Mouse (Mus musculus): ENCODE results near the gene Slc25a26. TPM values are rescaled to one million over a fixed set of nuclear protein-coding genes. Genes with fewer than 3 reads are reported as not detected.

Slc25a26 gene
- 4.6 TPM for polyA plus RNA-seq (2012; fragmentation: generic; extraction: Trizol)
- long read RNA-seq, experiment 1, partial matches to known transcripts = 1 of 6 reads
- long read RNA-seq, experiment 1, other reads (novel, unspliced or antisense) = 3 of 6 reads
- long read RNA-seq, experiment 2, transcript Slc25a26-201 (10 exons, 1,922 nt) = major isoform, 12 of 15 reads
- long read RNA-seq, experiment 2, partial matches to known transcripts = 0 of 15 reads
- long read RNA-seq, experiment 2, other reads (novel, unspliced or antisense) = 3 of 15 reads

DNA sequence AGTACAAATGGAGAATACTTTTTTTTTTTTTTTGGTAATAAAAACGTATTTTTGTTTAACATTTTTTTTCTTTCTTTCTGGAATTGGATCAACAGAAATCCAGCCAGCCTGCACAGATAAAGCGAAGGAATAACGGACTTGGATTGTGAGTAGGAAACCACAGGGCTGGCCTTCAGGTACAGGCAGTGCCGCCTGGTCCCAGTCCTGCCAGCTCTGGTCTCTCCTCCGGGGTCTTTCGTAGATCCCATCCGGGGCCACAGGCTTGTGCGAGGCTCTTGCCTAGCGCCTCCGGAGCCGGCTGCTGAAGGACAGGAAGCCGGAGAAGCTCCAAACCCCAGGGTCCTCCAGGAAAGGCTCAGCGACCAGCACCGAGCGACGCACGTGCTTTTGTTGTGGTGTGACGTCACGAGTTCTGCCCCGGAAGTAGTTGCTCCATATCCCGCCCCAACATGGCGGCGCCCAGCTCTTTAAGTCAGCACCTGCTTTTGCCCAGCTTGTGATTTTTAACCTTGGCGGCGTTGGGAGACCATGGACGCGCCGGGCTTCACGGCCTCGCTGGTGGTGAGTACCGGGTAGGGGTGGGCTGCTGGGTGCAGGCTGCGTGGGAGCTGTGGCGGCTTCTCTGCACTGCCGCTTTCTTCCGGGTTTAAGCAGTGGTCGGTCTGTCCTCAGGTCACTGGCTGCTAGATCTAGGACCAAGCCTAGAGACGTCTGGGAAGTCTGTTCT lies at the start of gene Slc25a26:
Gene Slc25a26, plus strand, starts transcription at position 435 of the 727 bp plus-strand sequence.
- Histone ChIP-seq H3K4me3 (ENCODE audit: insufficient read depth, poor library complexity, severe bottlenecking) (peak within 1 kb of the TSS; percentile 63), H3K79me3 (ENCODE audit: low read depth) (no peaks in the 10 kb centered on the region)

DNA sequence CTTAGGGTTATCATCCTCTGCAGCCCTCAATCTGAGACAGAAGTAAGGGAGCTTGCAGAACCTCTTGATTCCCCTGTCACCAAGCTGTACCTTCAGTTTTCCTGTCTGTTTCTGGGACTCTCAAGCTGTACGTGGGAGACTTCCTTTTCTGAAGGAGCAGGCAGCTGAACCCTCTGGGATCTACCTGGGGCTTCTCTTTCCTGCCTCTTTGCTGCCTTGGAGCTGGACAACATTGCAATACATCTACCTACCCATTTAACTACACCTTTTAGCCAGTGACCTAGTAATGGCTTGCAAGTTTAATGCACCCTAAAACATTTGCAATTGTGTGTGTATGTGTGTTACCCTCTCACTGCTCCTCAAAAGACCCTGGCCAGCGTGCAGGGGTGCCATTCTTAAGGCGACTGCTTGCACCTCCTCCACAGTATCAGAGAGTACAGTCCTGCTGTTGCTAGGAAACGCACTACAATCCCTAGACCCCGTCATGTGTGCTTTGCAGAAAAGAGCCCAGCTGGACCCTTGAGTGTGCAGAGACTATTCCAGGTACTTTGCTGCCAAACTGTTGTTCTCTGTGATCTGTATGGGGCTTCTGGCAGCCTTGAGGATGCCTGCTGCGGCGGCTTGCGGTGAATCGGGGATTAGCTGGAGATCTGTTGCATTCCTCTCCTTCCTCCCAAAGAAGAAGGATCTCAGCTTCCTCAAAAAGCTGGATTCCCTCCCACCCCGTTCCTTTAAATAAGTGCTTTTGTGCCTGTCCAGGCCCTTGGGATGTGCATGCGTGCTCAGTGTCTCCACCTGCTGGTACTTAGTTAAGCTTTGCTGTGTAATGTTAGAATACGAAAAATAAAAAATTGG lies 35.9 kb upstream of the Slc25a26 start:
- H3ac ChIP-seq (ENCODE audit: control insufficient read depth, insufficient read length, low read depth) = no peak overlapping the region
- no peak for TF ChIP-seq MYOG (IDR thresholded peaks at IDR 0.05; ENCODE audit: control insufficient read depth, extremely low read depth, insufficient read length)
- no peak for TF ChIP-seq MAX (IDR thresholded peaks at IDR 0.05)
- TF ChIP-seq USF1 (IDR thresholded peaks at IDR 0.05; ENCODE audit: low read depth) = no peak
- no peak for TF ChIP-seq FOSL1 (IDR thresholded peaks at IDR 0.05; ENCODE audit: insufficient read depth, low read length, poor library complexity, severe bottlenecking)
- no peak for TF ChIP-seq CEBPB (IDR thresholded peaks at IDR 0.05; ENCODE audit: low read depth)
- TF ChIP-seq CTCF (IDR thresholded peaks at IDR 0.05; ENCODE audit: control insufficient read depth, insufficient read depth, insufficient read length) = no peak
- TF ChIP-seq MYOD1 (IDR thresholded peaks at IDR 0.05; ENCODE audit: control insufficient read depth, insufficient read length, low read depth) = no peak
- H3K27me3 ChIP-seq (ENCODE audit: control insufficient read depth, insufficient read depth, insufficient read length) = no peaks in the 10 kb centered on the region
- no peaks in the 10 kb centered on the region for H3K36me3 ChIP-seq (ENCODE audit: control insufficient read depth, insufficient read depth)
- no peak overlapping the region for H3K4me3 ChIP-seq (ENCODE audit: insufficient read depth, poor library complexity, severe bottlenecking)
- H3K79me2 ChIP-seq (ENCODE audit: control insufficient read depth, insufficient read depth) = no peaks in the 10 kb centered on the region
- no peaks in the 10 kb centered on the region for H3K79me3 ChIP-seq (ENCODE audit: low read depth)

More for the DNA sequence above, at the start of gene Slc25a26:
- TF ChIP-seq MAX (IDR thresholded peaks at IDR 0.05) (peak; percentile 88), USF1 (IDR thresholded peaks at IDR 0.05; ENCODE audit: low read depth) (no peak), CEBPB (IDR thresholded peaks at IDR 0.05; ENCODE audit: low read depth) (no peak)
- Histone ChIP-seq H3K27me3 (ENCODE audit: control insufficient read depth, insufficient read depth, insufficient read length) (no peaks in the 10 kb centered on the region), H3K79me2 (ENCODE audit: control insufficient read depth, insufficient read depth) (no peaks in the 10 kb centered on the region), H3ac (ENCODE audit: control insufficient read depth, insufficient read length, low read depth) (peak within 1 kb of the TSS; percentile 89), H3K36me3 (ENCODE audit: control insufficient read depth, insufficient read depth) (no peaks in the 10 kb centered on the region)

DNA sequence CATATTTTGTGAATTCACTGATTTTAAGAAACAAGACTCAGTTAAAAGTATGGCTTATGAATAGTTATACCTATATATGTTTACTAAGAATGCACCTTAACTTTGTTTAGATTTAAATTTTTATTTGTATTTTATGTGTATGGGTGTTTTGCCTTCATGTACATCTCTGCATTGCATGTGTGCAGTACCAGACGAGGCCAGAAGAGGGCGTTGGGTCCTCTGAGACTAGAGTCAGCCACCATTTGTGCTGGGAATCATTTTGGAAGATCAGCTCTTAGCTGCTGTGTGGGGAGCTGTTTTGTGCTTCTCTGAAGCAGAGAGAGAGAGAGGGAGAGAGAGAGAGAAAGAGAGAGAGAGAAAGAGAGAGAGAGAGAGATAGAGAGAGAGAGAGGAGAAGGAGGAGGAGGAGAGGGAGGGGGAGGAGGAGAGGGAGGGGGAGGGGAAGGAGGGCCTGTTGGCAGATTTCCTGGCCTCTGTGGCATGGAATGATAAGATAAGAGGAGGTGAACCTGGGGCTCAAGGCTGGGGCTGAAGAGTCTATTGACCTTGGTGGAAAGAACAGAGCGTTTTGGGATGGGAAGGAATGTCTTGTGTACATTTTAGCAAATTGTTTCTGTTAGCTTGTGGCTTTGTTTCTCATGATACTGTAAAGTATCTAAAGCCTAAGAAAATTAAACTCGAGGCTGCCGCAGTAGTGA lies 33.5 kb upstream of the Slc25a26 start:
- no peaks in the 10 kb centered on the region for H3K36me3 ChIP-seq (ENCODE audit: control insufficient read depth, insufficient read depth)
- H3K27me3 ChIP-seq (ENCODE audit: control insufficient read depth, insufficient read depth, insufficient read length) = no peaks in the 10 kb centered on the region
- no peak overlapping the region for H3K4me3 ChIP-seq (ENCODE audit: insufficient read depth, poor library complexity, severe bottlenecking)
- H3ac ChIP-seq (ENCODE audit: control insufficient read depth, insufficient read length, low read depth) = no peak overlapping the region
- no peaks in the 10 kb centered on the region for H3K79me3 ChIP-seq (ENCODE audit: low read depth)
- H3K79me2 ChIP-seq (ENCODE audit: control insufficient read depth, insufficient read depth) = no peaks in the 10 kb centered on the region
- no peak for TF ChIP-seq CEBPB (IDR thresholded peaks at IDR 0.05; ENCODE audit: low read depth)
- no peak for TF ChIP-seq FOSL1 (IDR thresholded peaks at IDR 0.05; ENCODE audit: insufficient read depth, low read length, poor library complexity, severe bottlenecking)
- TF ChIP-seq MAX (IDR thresholded peaks at IDR 0.05) = no peak
- TF ChIP-seq USF1 (IDR thresholded peaks at IDR 0.05; ENCODE audit: low read depth) = no peak
- no peak for TF ChIP-seq MYOG (IDR thresholded peaks at IDR 0.05; ENCODE audit: control insufficient read depth, extremely low read depth, insufficient read length)
- no peak for TF ChIP-seq MYOD1 (IDR thresholded peaks at IDR 0.05; ENCODE audit: control insufficient read depth, insufficient read length, low read depth)
- TF ChIP-seq CTCF (IDR thresholded peaks at IDR 0.05; ENCODE audit: control insufficient read depth, insufficient read depth, insufficient read length) = no peak

DNA sequence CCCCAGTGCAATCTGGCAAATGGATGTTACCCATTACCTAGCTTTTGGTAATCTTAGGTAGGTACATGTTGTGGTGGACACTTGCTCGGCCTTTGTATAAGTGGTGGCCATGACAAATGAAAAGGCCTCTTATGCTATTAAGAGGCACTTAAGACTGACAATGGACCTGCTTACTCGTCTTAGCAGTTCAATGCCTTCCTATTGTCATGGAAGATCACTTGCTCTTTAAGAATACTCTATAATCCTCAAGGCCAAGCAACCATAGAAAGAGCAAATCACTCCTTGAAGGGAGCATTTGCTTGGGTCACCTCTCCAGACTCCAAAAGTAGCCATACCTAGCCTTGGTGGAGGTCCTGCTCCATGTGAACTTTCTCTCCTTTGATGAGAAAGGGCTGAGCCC lies 7.4 kb upstream of the Slc25a26 start:
- Histone ChIP-seq H3K4me3 (ENCODE audit: insufficient read depth, poor library complexity, severe bottlenecking) (no peak overlapping the region), H3K79me3 (ENCODE audit: low read depth) (no peaks in the 10 kb centered on the region)

DNA sequence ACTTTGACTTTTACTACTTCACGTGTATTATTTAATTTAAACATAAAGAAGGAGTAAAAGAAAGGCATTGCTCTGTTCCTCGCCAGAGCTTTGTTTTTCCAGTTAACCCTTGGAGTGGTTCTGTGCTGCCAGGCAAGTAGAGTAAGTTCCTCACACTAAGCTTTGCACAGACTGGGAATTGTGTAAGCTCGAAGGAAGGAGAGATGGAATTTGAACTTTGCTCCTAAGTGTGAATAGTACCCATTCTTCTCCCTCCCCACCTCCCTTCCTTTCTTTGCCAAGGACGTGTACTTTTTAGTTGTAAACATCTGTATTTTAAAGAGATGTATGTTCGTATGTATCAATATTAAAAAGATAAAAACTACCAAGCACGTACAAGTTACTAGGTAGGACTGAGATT lies 3.8 kb downstream of the Slc25a26 start:
- no peak overlapping the region for H3K4me3 ChIP-seq (ENCODE audit: insufficient read depth, poor library complexity, severe bottlenecking)
- H3K79me3 ChIP-seq (ENCODE audit: low read depth) = no peaks in the 10 kb centered on the region
- TF ChIP-seq MAX (IDR thresholded peaks at IDR 0.05) (no peak), CEBPB (IDR thresholded peaks at IDR 0.05; ENCODE audit: low read depth) (no peak), MYOD1 (IDR thresholded peaks at IDR 0.05; ENCODE audit: control insufficient read depth, insufficient read length, low read depth) (no peak), FOSL1 (IDR thresholded peaks at IDR 0.05; ENCODE audit: insufficient read depth, low read length, poor library complexity, severe bottlenecking) (no peak), MYOG (IDR thresholded peaks at IDR 0.05; ENCODE audit: control insufficient read depth, extremely low read depth, insufficient read length) (no peak), USF1 (IDR thresholded peaks at IDR 0.05; ENCODE audit: low read depth) (no peak), CTCF (IDR thresholded peaks at IDR 0.05; ENCODE audit: control insufficient read depth, insufficient read depth, insufficient read length) (no peak)
- no peaks in the 10 kb centered on the region for H3K27me3 ChIP-seq (ENCODE audit: control insufficient read depth, insufficient read depth, insufficient read length)
- H3K79me2 ChIP-seq (ENCODE audit: control insufficient read depth, insufficient read depth) = no peaks in the 10 kb centered on the region
- no peaks in the 10 kb centered on the region for H3K36me3 ChIP-seq (ENCODE audit: control insufficient read depth, insufficient read depth)
- no peak overlapping the region for H3ac ChIP-seq (ENCODE audit: control insufficient read depth, insufficient read length, low read depth)

More for the DNA sequence above, 7.4 kb upstream of the Slc25a26 start:
- H3K36me3 ChIP-seq (ENCODE audit: control insufficient read depth, insufficient read depth) = no peaks in the 10 kb centered on the region
- H3K27me3 ChIP-seq (ENCODE audit: control insufficient read depth, insufficient read depth, insufficient read length) = peaks cover 3% of the 10 kb centered on the region
- TF ChIP-seq CEBPB (IDR thresholded peaks at IDR 0.05; ENCODE audit: low read depth) = no peak
- TF ChIP-seq MAX (IDR thresholded peaks at IDR 0.05) = no peak
- TF ChIP-seq MYOG (IDR thresholded peaks at IDR 0.05; ENCODE audit: control insufficient read depth, extremely low read depth, insufficient read length) = no peak
- no peak for TF ChIP-seq FOSL1 (IDR thresholded peaks at IDR 0.05; ENCODE audit: insufficient read depth, low read length, poor library complexity, severe bottlenecking)
- no peak for TF ChIP-seq MYOD1 (IDR thresholded peaks at IDR 0.05; ENCODE audit: control insufficient read depth, insufficient read length, low read depth)
- H3ac ChIP-seq (ENCODE audit: control insufficient read depth, insufficient read length, low read depth) = no peak overlapping the region
- H3K79me2 ChIP-seq (ENCODE audit: control insufficient read depth, insufficient read depth) = no peaks in the 10 kb centered on the region
